Comparison of ENCODE assay signal across 10 mouse cellular contexts in the genomic region with DNA sequence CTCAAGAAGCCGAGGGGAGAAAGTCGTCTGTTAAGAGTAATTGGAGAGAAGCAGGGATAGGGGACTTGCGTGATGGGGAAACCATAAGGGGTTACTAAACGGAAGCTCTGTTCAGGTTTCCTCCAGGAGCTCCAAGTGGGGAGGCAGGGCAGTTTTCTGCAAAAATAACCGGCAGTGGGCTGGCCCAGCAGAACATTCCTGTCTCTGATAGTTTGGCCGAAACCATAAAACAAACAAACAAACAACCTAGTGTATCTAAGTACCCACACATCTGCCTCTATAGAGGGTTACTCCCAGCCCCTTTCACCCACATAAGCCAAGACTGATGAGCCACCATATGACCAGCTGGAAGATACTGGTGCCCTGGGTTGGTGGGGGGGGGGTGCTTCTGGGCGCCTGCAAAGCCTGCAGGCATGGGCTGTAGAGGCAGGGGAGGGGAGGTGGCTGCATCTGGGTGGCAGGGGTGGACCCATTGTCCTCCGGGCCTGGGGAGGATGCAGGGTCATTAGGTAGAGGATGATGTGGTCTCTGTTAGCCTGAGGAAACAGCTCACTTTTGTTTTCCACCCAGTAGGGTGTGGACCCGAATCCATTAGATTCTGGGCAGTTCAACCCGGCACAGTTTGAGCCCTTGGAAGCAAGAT. TPM values are rescaled to one million over a fixed set of nuclear protein-coding genes. Genes with fewer than 3 reads are reported as not detected.
DNase-seq lines count a peak whose midpoint lies in the region; ATAC-seq and TF ChIP-seq lines count a peak whose summit lies in the region.
"Had no signal": no experiment of that assay in that cellular context is flagged by ENCODE, and none has a peak within 500 bp of the region (broad histone marks: within the 10 kb centered on the region; RNA-seq: fewer than 3 reads in every experiment).

No protein-coding gene starts in this region.

- WGBS in neural tube, embryonic 11.5 days, result 11% methylated on average over 10 of the region's 10 CpGs
- 26% methylated on average over 9 of the region's 10 CpGs for WGBS in hindbrain, postnatal 0 days

- peaks cover 17% of the 10 kb centered on the region for H3K4me1 ChIP-seq in neural tube, embryonic 11.5 days (ENCODE audit: control insufficient read depth, insufficient read depth, low read length)
- H3K4me1 ChIP-seq in hindbrain, postnatal 0 days (ENCODE audit: insufficient read depth, low read length), result peaks cover 19% of the 10 kb centered on the region

- ATAC-seq in neural tube, embryonic 11.5 days (ENCODE audit: insufficient read depth, low FRiP score, low TSS enrichment), result peak; percentile 60
- peak; percentile 64; the same call in 1 of the 2 replicates for ATAC-seq in hindbrain, postnatal 0 days
- no peak for ATAC-seq in cerebellum, adult (ENCODE audit: insufficient number of reproducible peaks, low FRiP score, low TSS enrichment)

- intact Hi-C loops in gastrocnemius, adult 2 months (cut with DNase I), result no loop called here

- H3K4me2 ChIP-seq in neural tube, embryonic 11.5 days (ENCODE audit: low read depth), result peak overlapping the region; percentile 21
- peak overlapping the region; percentile 38 for H3K4me2 ChIP-seq in hindbrain, postnatal 0 days (ENCODE audit: low read depth, low read length)

- DNase-seq in gastrocnemius, adult 2 months, result no peak
- DNase-seq in gastrocnemius, postnatal 10 days, result no peak
- peak; percentile 48 for DNase-seq in neural tube, embryonic 11.5 days (ENCODE audit: low spot score)
- DNase-seq in neural tube, embryonic 10.5 days (ENCODE audit: extremely low spot score, low spot score), result no peak
- DNase-seq in hindbrain, postnatal 0 days (ENCODE audit: low spot score), result no peak
- no peak for DNase-seq in frontal cortex, postnatal 14 days (ENCODE audit: low spot score in 2 of 2)
- no peak for DNase-seq in urinary bladder, postnatal 10 days (ENCODE audit: low spot score)
- DNase-seq: B cell, adult 2 months had no signal

- no peak overlapping the region for H3K9ac ChIP-seq in neural tube, embryonic 11.5 days (ENCODE audit: low read length)
- H3K9ac ChIP-seq in hindbrain, postnatal 0 days (replicated peaks; ENCODE audit: low read length), result peak overlapping the region; percentile 1; the same call in 1 of the 2 replicates

- H3K27me3 ChIP-seq in neural tube, embryonic 11.5 days (ENCODE audit: control insufficient read depth, insufficient read depth, low read length), result no peaks in the 10 kb centered on the region
- no peaks in the 10 kb centered on the region for H3K27me3 ChIP-seq in hindbrain, postnatal 0 days (ENCODE audit: insufficient read depth, low read length)

- H3K4me3 ChIP-seq in gastrocnemius, adult 2 months, result peak overlapping the region; percentile 9
- no peak overlapping the region for H3K4me3 ChIP-seq in neural tube, embryonic 11.5 days (ENCODE audit: low read depth, low read length)
- H3K4me3 ChIP-seq in hindbrain, postnatal 0 days (ENCODE audit: low read length), result no peak overlapping the region
- H3K4me3 ChIP-seq: erythroblast, embryonic 14.5 days had no signal

- no peak for TF ChIP-seq CTCF in gastrocnemius, adult 2 months (IDR thresholded peaks at IDR 0.05)
- TF ChIP-seq CTCF in hindbrain, postnatal 0 days (IDR thresholded peaks at IDR 0.05; ENCODE audit: low read depth), result no peak

- H3K9me3 ChIP-seq in neural tube, embryonic 11.5 days (ENCODE audit: control insufficient read depth, low read length), result no peaks in the 10 kb centered on the region
- no peaks in the 10 kb centered on the region for H3K9me3 ChIP-seq in hindbrain, postnatal 0 days (ENCODE audit: low read length)

- no peaks in the 10 kb centered on the region; the same call in 1 of the 2 replicates for H3K36me3 ChIP-seq in neural tube, embryonic 11.5 days (ENCODE audit: control insufficient read depth, insufficient read depth, low read length)
- H3K36me3 ChIP-seq in hindbrain, postnatal 0 days (ENCODE audit: insufficient read depth, low read length), result no peaks in the 10 kb centered on the region

- H3K27ac ChIP-seq in gastrocnemius, adult 2 months, result peak overlapping the region; percentile 77
- H3K27ac ChIP-seq in neural tube, embryonic 11.5 days (ENCODE audit: low read depth, low read length), result peak overlapping the region; percentile 61; the same call in 1 of the 2 replicates
- H3K27ac ChIP-seq in hindbrain, postnatal 0 days, result no peak overlapping the region; the same call in 1 of the 2 replicates

RNA-seq across cellular contexts. Expression of a gene that starts 13.9 kb away (rescaled TPM):
- 1 to 10 TPM; 2.9 to 6.8 TPM for total RNA-seq in gastrocnemius, adult 2 months (2021)
- total RNA-seq in gastrocnemius, postnatal 10 days (2021), result 10 to 100 TPM; 16.1 to 30.9 TPM
- 35.6 and 40.9 TPM in 2 replicates for polyA plus RNA-seq in neural tube, embryonic 11.5 days (2014; fragmentation: Nextera tagmentation; extraction: Ambion mirVana)
- 48.7 and 53.8 TPM in 2 replicates for total RNA-seq in hindbrain, postnatal 0 days (2014; rRNA removed)
- polyA plus RNA-seq in hindbrain, postnatal 0 days (2015; fragmentation: Nextera tagmentation; extraction: Ambion mirVana), result 15.6 and 17.4 TPM in 2 replicates
